Mouse (Mus musculus) colon, adult 2 months (tissue): ENCODE measurements around the gene Atp1a2. TPM values are rescaled to one million over a fixed set of nuclear protein-coding genes. Genes with fewer than 3 reads are reported as not detected.

Experiments used
- polyA plus RNA-seq: library from polyadenylated mRNA; depleted of rRNA; stranded (reverse); fragments of >200 nt; gene quantifications from 2 replicates; pipeline ENCODE4 v1.2.3, GENCODE M21; 2012; rRNA removed

Gene Atp1a2
- polyA plus RNA-seq = 10.9 and 12.5 TPM in 2 replicates

GRCm38 (mm10) chr1:172297611-172298537 lies at the start of gene Atp1a2:
TSS of gene Atp1a2 (minus strand) at chr1:172298064.

GRCm38 (mm10) chr1:172340729-172341321 lies 43.0 kb upstream of the Atp1a2 start, which contains the start of gene Kcnj10:
TSS of gene Kcnj10 (plus strand) at chr1:172341210.

GRCm38 (mm10) chr1:172329131-172329530 lies 31.3 kb upstream of the Atp1a2 start, which contains the start of gene Kcnj9:
TSS of gene Kcnj9 (minus strand) at chr1:172329318.

GRCm38 (mm10) chr1:172261477-172262078 lies 36.3 kb downstream of the Atp1a2 start, which contains the start of gene Igsf8:
TSS of gene Igsf8 (plus strand) at chr1:172261641.

GRCm38 (mm10) chr1:172258314-172258713 lies 39.5 kb downstream of the Atp1a2 start, which contains the start of gene Atp1a4:
TSS of gene Atp1a4 (minus strand) at chr1:172258414.

Other genes with a start within 250 kb of the Atp1a2 start
- gene Nhlh1, start 240.5 kb downstream of the Atp1a2 start, polyA plus RNA-seq = not detected in 2 replicates
- 26.1 and 37.2 TPM in 2 replicates for gene Copa, start 215.5 kb downstream of the Atp1a2 start, polyA plus RNA-seq
- gene Ncstn, start 215.3 kb downstream of the Atp1a2 start, polyA plus RNA-seq = 99.1 and 101 TPM in 2 replicates
- gene Pex19, start 171.3 kb downstream of the Atp1a2 start, polyA plus RNA-seq = 41.3 and 47.3 TPM in 2 replicates
- gene Dcaf8, start 150.0 kb downstream of the Atp1a2 start, polyA plus RNA-seq = 43.7 and 46.7 TPM in 2 replicates
- gene Pea15a, start 91.3 kb downstream of the Atp1a2 start, polyA plus RNA-seq = 26.6 and 27.5 TPM in 2 replicates
- 0.22 and 0.60 TPM in 2 replicates for gene Casq1, start 78.2 kb downstream of the Atp1a2 start, polyA plus RNA-seq
- 0.06 TPM in 1 of 2 replicates, not detected in the other for gene Atp1a4, start 39.6 kb downstream of the Atp1a2 start, polyA plus RNA-seq
- 141 and 148 TPM in 2 replicates for gene Igsf8, start 36.4 kb downstream of the Atp1a2 start, polyA plus RNA-seq
- gene Kcnj9, start 31.3 kb upstream of the Atp1a2 start, polyA plus RNA-seq = 0.27 and 0.28 TPM in 2 replicates
- 0.76 and 0.86 TPM in 2 replicates for gene Kcnj10, start 43.1 kb upstream of the Atp1a2 start, polyA plus RNA-seq
- 7.3 and 8.8 TPM in 2 replicates for gene Pigm, start 78.5 kb upstream of the Atp1a2 start, polyA plus RNA-seq
- gene Slamf9, start 177.3 kb upstream of the Atp1a2 start, polyA plus RNA-seq = 1.8 and 2.3 TPM in 2 replicates
- 165 and 216 TPM in 2 replicates for gene Igsf9, start 183.7 kb upstream of the Atp1a2 start, polyA plus RNA-seq
- 382 and 458 TPM in 2 replicates for gene Tagln2, start 202.0 kb upstream of the Atp1a2 start, polyA plus RNA-seq
- 0.52 and 1.3 TPM in 2 replicates for gene Cfap45, start 222.7 kb upstream of the Atp1a2 start, polyA plus RNA-seq